Mouse (Mus musculus) urinary bladder, postnatal 36 days (tissue): ENCODE data around the gene Dscaml1.

Experiments
- DNase-seq, 2 experiments: peaks; one replicate each; pipeline ENCODE4 v3.0.0; 2022; ENCODE audit warnings: low spot score in 2 of 2, mixed read lengths in 1 of 2

Dscaml1 gene

GRCm38 (mm10) chr9:45505487-45505939 lies 79.1 kb downstream of the Dscaml1 start:
- DNase-seq = no peak

- no peak for DNase-seq
These were observed 81.1 kb downstream of the Dscaml1 start for GRCm38 (mm10) chr9:45507482-45507881.

DNA sequence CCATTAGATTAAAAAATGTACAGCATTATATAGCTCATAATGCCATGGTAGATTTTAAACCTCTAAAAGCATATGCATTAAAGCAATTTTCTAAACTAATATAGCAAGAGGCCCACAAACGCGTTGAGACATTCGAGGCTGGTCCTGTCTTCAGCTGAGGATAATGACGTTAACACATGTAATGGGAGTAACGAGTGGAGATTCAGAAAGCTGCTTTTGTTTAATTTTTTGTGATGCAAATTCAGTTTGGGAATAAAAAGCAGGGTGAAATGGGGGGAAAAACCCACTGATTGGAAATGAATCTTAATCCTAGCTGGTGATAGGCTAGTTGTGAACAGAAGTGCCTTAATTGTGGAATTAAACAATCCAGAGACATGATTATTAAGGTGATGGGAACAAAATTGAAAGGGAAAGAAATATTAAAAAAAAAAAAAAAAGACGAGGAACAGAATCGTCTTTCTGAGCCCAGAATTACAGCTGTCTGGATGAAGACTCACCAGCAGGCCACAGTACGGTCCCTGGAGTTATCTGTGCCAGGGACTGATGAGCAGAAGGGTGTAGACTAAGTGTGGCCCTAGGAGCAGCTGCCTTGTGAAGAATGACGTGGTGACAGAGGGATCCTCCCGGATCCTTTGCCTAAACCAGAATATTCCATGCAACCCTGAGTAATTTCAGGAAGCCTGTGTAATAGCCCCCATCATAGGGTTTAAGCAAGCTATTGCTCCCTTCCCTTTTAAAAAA lies 84.5 kb downstream of the Dscaml1 start:
- DNase-seq = no peak

DNA sequence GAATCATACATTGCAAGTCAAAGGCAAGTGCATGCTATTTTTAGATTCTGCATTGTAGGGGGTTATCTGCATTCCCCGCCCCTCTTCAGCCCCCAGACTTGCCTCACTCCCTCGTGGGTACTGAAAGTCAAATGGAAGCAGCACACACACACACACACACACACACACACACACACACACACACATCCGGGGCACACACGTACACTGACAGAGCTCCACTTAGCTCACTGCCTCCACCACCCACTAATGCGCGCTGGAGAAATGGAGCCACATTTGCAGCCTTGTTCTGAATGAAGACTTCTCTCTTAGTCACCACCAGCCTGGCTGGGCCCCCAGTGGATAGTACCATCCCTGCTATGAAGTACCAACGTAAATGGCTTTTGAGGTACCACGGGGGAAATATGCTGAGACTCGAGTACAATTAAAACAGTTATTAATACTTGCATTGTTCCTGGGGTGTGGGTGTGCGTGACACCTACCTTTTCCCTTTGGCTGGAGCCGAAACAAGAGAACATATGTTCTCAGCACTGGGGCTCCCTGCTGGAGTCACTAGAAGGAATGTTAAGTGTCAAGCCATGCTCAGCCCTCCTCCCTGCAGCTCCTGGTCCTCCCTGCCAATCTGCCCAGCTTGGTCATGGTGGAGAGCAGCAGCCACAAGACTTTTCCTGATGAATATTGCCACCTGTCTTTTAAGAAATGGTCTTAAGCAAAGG lies 91.7 kb downstream of the Dscaml1 start:
- no peak for DNase-seq

DNA sequence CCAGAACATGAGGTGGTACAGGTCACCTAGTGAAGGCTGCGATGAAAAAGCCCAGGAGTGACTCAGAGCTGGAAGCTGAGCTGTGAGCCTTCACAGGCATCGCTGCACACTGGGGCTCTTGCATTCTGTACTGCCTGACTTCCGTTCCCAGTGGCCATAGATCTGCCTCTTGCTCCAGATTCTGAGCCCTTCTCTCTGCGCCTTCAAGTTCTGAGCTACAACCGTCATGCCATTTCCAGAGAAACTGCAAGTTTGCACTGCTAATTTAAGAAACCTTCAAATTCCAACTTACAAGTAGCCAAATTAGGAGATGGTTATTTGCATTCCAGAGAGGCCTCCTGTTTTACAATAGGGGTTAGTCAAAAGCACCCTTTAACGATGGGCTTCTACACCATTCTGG lies 93.4 kb downstream of the Dscaml1 start:
- no peak for DNase-seq

- no peak for DNase-seq
These were observed 96.4 kb downstream of the Dscaml1 start for GRCm38 (mm10) chr9:45522866-45523265.

DNA sequence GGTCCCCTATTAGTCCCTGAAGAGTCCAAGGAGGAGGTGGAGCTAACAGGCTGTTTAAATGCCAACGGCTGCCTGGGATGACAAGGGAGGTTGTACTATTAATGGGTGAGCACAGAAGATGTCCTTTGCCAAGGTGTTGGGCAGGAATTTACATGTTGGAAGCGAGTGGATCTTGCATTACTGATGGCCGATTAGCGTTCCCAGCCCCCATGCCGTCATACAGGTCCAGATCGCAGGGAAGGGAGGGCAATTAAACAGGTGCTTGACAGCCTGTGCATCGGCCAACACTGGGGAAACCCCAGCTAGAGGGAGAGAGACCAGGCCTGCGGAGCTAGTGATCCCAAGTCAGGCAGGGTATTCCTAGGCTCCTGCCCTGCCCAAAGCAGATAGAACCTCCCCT lies 98.1 kb downstream of the Dscaml1 start:
- no peak for DNase-seq

DNA sequence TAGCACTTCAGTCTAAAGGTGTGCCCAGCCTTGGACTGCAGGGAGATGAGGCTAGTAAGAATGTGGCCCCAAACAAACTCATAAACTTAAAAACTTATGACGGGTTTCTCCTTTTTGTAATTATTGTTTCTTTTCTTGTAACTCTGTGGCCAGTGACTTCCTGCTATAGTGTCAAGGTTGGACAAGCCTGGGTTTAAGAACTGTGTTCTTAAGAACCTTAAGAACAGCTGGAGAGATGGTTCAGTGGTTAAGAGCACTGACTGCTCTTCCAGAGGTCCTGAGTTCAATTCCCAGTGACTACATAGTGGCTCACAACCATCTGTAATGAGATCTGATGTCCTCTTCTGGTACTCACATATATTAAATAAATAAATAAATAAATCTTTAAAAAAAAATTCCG lies 106.8 kb downstream of the Dscaml1 start:
- no peak for DNase-seq

DNA sequence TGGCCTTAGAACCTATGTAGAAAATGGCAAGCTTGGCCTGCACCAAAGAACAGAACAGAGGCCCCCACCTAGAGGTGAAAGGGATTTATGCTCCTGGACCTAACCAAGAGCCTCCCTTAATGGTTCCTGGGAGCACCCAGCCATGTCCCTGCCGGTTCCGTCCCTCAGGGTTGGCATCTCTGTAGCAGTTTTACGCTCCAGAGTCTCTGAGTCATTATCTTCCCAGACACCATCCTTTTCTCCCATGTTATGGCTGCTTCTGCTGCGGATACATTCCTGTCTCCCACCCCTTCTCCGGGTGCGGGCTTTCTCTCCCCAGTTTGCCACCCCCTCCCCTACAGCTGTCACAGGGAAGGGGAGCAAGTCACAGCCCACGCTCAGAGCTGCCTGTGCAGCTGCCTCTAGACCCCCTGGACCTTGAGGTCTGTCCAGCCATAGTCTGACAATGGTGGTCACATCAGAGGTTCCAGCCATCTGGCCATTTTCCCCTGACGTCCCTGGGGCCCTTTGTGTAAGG lies 108.1 kb downstream of the Dscaml1 start:
- no peak for DNase-seq

GRCm38 (mm10) chr9:45537649-45538048 lies 111.2 kb downstream of the Dscaml1 start:
- DNase-seq = no peak

GRCm38 (mm10) chr9:45539265-45540044 lies 113.0 kb downstream of the Dscaml1 start:
- DNase-seq = no peak

- DNase-seq = no peak
These were observed 119.7 kb downstream of the Dscaml1 start for GRCm38 (mm10) chr9:45546024-45546638.

DNA sequence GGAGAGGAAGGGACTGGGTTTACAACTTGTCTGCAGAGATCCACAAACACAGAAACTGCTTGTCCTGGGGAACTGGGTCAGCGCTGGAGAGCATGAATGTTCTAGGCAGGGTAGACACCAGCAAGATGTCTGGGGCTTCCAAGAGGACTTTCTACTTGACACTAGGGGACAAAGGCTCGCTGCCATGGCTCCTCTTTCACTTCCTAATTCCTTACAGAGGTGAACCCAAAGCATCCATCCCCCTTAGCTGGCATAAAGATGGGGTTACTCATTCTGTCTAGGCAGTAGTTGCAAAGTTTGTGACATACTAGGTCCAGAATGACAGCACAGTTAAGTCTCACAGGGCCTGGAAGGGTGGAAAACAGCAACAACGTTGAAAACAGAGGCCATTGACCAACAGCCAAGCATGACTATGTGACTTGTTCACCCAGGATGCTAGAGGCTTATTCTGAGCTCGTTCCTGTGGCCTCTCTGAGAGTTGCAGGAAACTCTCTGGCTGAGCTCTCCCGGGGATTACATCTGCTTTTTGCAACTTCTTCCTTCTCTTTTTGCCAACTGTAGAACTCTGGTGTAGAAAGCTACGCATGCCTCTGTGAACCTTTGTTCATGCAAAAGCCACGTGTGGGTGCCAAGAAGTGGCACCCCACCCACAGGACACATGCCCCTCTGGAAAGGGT lies 120.6 kb downstream of the Dscaml1 start:
- DNase-seq = no peak

DNA sequence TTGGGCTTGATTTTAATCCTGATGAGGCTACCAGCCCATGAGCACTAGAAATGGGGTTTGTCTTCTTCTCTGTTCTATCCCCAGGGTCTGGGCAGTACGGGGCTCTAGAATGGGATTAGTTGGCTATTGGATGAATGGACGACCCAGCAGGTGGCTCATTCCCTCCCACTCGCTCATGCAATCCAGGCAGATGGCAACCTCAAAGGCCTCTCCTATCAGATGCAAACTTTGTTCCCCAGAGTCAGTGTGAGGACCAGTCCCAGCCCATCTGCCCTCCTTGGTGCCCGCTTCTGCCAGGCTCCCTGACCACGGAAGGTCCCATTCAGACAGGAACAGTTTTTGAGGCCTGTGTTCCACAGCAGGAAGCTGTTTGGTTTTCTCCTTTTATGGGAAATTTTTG lies 123.4 kb downstream of the Dscaml1 start:
- DNase-seq = no peak

DNA sequence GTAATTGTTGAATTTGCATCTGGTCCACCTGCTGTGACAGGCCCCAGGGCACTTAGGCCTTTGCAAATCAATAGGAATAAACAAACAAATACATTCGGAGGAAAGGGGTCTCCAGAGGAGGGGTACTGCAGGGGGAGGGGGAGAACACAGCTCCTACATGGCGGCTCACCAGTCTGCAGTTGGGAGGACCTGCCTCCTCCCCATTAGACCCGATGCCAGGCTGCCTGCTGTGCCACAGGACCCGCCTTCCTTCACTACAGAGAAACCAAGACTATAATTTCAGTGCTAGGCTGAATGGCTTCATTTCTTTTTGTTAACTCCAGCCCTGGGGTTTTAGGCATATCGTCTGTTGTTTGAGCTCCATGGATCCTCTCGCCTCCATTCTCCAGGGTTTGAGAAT lies 123.8 kb downstream of the Dscaml1 start:
- no peak for DNase-seq

DNA sequence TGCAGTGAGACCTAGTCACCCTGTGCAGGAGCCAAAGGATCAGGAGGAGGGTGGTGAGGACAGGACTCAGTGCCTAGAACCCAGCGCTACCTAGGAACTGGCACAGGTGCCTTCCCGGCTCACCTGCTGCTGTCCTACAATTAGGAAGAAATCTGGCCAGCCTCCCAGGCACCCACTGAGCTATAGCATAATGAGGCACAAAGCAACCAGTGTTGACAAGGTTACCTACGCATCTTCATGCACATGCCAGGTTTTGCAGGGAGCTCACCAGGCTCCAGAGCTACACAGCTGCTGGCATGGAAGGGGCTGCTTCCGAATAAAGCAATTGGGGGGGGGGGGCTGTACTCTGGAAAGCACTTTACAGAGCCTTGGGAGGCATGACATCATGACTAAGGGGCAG lies 124.2 kb downstream of the Dscaml1 start:
- DNase-seq = no peak

DNA sequence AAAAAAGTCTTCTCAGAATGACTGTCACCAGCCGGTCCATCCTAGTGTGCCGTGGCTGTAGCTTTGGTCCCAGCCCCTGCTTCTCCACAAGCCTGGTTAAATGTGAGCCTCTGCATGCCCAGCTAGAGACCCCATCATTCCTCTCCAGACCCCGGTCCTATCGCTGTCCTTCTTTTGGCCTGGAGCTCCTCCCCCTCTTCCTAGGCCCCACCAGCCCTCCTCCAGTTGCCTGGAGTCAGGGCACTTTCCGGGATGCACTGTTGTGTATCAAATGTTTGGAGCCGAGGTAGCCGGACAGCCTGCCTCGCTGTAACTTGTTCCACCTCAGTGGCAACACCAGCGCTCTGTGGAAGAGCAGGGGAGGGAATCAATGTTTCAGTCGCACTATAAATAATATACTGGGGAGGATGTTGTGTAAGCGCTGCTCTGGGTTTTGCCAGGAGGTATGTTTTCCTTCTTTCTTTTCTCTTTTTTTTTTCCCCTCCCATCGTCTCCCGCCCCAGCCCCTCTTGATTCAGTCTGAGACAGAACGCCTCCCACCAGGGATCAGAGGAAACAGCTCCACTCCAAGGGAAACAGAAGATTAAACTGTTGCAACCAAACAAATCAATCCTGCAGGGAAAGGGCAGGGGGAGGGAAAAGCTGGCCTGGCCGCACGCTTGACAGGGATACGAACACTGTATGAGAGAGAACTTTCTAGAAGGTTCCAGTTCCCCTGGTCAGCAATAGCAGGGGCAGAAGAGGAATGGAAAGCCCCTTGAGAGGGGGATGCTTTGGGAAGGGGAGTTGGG lies 128.8 kb downstream of the Dscaml1 start:
- no peak for DNase-seq

- no peak for DNase-seq
These were observed 130.5 kb downstream of the Dscaml1 start for GRCm38 (mm10) chr9:45556882-45557281.

DNA sequence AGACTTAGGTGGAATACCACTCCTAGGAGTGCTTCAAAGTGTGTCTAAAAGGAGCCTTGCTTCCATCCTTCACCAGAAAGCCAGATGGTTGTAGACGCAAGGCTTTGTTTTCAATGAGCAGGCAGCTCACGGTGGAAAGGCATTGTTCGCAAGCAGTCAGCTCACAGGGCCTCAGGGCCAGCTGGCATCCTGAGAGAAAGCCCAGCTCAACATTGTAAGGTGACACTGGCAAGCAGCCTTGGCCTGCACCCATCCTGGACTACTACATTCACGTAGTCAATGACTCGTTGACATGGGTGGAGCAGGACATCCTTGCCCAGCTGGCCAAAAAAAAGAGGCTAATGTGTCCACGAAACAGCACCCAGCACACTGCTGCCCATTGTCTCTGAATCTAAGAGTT lies 134.6 kb downstream of the Dscaml1 start:
- no peak for DNase-seq

- no peak for DNase-seq
These were observed 140.6 kb downstream of the Dscaml1 start for GRCm38 (mm10) chr9:45566843-45567578.
